Mouse (Mus musculus): ENCODE results near the gene Anp32e. TPM values are rescaled to one million over a fixed set of nuclear protein-coding genes. Genes with fewer than 3 reads are reported as not detected.
"Not testable (repeated sequence)": the region's sequence is repeated elsewhere in the genome, so short reads cannot be mapped to it uniquely, and the experiment has no call there.

Gene Anp32e
- total and polyA plus RNA-seq, 3 experiments = 94.7 to 405 (median 180) TPM

GRCm38 (mm10) chr3:95955318-95955717, 26.3 kb downstream of the Anp32e start:
- Histone ChIP-seq H3K27me3 (ENCODE audit: insufficient read depth, low read length) (no peaks in the 10 kb centered on the region), H3K4me1 (ENCODE audit: insufficient read depth, low read depth, low read length) (peaks cover 54% of the 10 kb centered on the region), H3K9me3 (replicated peaks) (peaks cover 8% of the 10 kb centered on the region), H3K36me3 (replicated peaks) (peaks cover 7% of the 10 kb centered on the region), H3K4me3 (ENCODE audit: low read depth, low read length) (no peak overlapping the region; the same call in 1 of the 2 replicates)
- DNase-seq (ENCODE audit: low spot score) = no peak
- ATAC-seq (ENCODE audit: extremely low read depth, insufficient number of reproducible peaks, low FRiP score, poor library complexity, severe bottlenecking) = no peak
- TF ChIP-seq CTCF (IDR thresholded peaks at IDR 0.05; ENCODE audit: low read depth, low read length) = no peak
- no peak for TF ChIP-seq GATA2 (IDR thresholded peaks at IDR 0.05; ENCODE audit: borderline replicate concordance, low read depth, low read length)
- no peak for TF ChIP-seq GATA1 (IDR thresholded peaks at IDR 0.05; ENCODE audit: borderline replicate concordance, low read length)

GRCm38 (mm10) chr3:95957359-95958148, 28.5 kb downstream of the Anp32e start:
- Histone ChIP-seq H3K27me3 (ENCODE audit: insufficient read depth, low read length) (peaks cover 11% of the 10 kb centered on the region), H3K9me3 (replicated peaks) (peaks cover 8% of the 10 kb centered on the region), H3K4me1 (ENCODE audit: insufficient read depth, low read depth, low read length) (peaks cover 48% of the 10 kb centered on the region), H3K4me3 (ENCODE audit: low read depth, low read length) (no peak overlapping the region; the same call in 1 of the 2 replicates), H3K36me3 (replicated peaks) (no peaks in the 10 kb centered on the region)
- TF ChIP-seq GATA2 (IDR thresholded peaks at IDR 0.05; ENCODE audit: borderline replicate concordance, low read depth, low read length) (no peak), GATA1 (IDR thresholded peaks at IDR 0.05; ENCODE audit: borderline replicate concordance, low read length) (no peak), POLR2AphosphoS5 (IDR thresholded peaks at IDR 0.05; ENCODE audit: insufficient replicate concordance, low read depth, low read length) (no peak), TAL1 (conservative IDR thresholded peaks at IDR 0.05; ENCODE audit: low read depth, low read length) (no peak), CTCF (IDR thresholded peaks at IDR 0.05; ENCODE audit: low read depth, low read length) (no peak)
- ATAC-seq (ENCODE audit: extremely low read depth, insufficient number of reproducible peaks, low FRiP score, poor library complexity, severe bottlenecking) (no peak), DNase-seq (ENCODE audit: low spot score) (no peak)

- DNase-seq (ENCODE audit: low spot score) (no peak), ATAC-seq (ENCODE audit: extremely low read depth, insufficient number of reproducible peaks, low FRiP score, poor library complexity, severe bottlenecking) (no peak)
- Histone ChIP-seq H3K4me3 (ENCODE audit: low read depth, low read length) (no peak overlapping the region), H3K27me3 (ENCODE audit: insufficient read depth, low read length) (peaks cover 13% of the 10 kb centered on the region), H3K4me1 (ENCODE audit: insufficient read depth, low read depth, low read length) (peaks cover 42% of the 10 kb centered on the region), H3K36me3 (replicated peaks) (no peaks in the 10 kb centered on the region), H3K9me3 (replicated peaks) (peaks cover 8% of the 10 kb centered on the region)
- no peak for TF ChIP-seq POLR2AphosphoS5 (IDR thresholded peaks at IDR 0.05; ENCODE audit: insufficient replicate concordance, low read depth, low read length)
- TF ChIP-seq CTCF (IDR thresholded peaks at IDR 0.05; ENCODE audit: low read depth, low read length) = peak; percentile 31; the same call in 1 of the 2 replicates
- TF ChIP-seq TAL1 (conservative IDR thresholded peaks at IDR 0.05; ENCODE audit: low read depth, low read length) = no peak
- no peak for TF ChIP-seq GATA1 (IDR thresholded peaks at IDR 0.05; ENCODE audit: borderline replicate concordance, low read length)
Observed at GRCm38 (mm10) chr3:95959082-95959481, 30.0 kb downstream of the Anp32e start.

- Histone ChIP-seq H3K4me1 (ENCODE audit: insufficient read depth, low read depth, low read length) (peaks cover 44% of the 10 kb centered on the region), H3K36me3 (replicated peaks) (no peaks in the 10 kb centered on the region), H3K27me3 (ENCODE audit: insufficient read depth, low read length) (peaks cover 18% of the 10 kb centered on the region), H3K4me3 (ENCODE audit: low read depth, low read length) (no peak overlapping the region), H3K9me3 (replicated peaks) (peaks cover 4% of the 10 kb centered on the region)
- TF ChIP-seq GATA2 (IDR thresholded peaks at IDR 0.05; ENCODE audit: borderline replicate concordance, low read depth, low read length) = no peak
- no peak for TF ChIP-seq TAL1 (conservative IDR thresholded peaks at IDR 0.05; ENCODE audit: low read depth, low read length)
- no peak for TF ChIP-seq GATA1 (IDR thresholded peaks at IDR 0.05; ENCODE audit: borderline replicate concordance, low read length)
- TF ChIP-seq CTCF (IDR thresholded peaks at IDR 0.05; ENCODE audit: low read depth, low read length) = no peak
- no peak for TF ChIP-seq POLR2AphosphoS5 (IDR thresholded peaks at IDR 0.05; ENCODE audit: insufficient replicate concordance, low read depth, low read length)
- ATAC-seq (ENCODE audit: extremely low read depth, insufficient number of reproducible peaks, low FRiP score, poor library complexity, severe bottlenecking) (no peak), DNase-seq (ENCODE audit: low spot score) (no peak)
Observed at GRCm38 (mm10) chr3:95959807-95960206, 30.8 kb downstream of the Anp32e start.

GRCm38 (mm10) chr3:95962182-95962581, 33.1 kb downstream of the Anp32e start:
- DNase-seq (ENCODE audit: low spot score); H3K36me3 ChIP-seq (replicated peaks); H3K4me3 ChIP-seq (ENCODE audit: low read depth, low read length); H3K9me3 ChIP-seq (replicated peaks); ATAC-seq (ENCODE audit: extremely low read depth, insufficient number of reproducible peaks, low FRiP score, poor library complexity, severe bottlenecking): not testable (repeated sequence)
- H3K4me1 ChIP-seq (ENCODE audit: insufficient read depth, low read depth, low read length) = peaks cover 31% of the 10 kb centered on the region
- H3K27me3 ChIP-seq (ENCODE audit: insufficient read depth, low read length) = peaks cover 30% of the 10 kb centered on the region

- H3K27me3 ChIP-seq (ENCODE audit: insufficient read depth, low read length) = peaks cover 30% of the 10 kb centered on the region
- ATAC-seq (ENCODE audit: extremely low read depth, insufficient number of reproducible peaks, low FRiP score, poor library complexity, severe bottlenecking) (no peak), DNase-seq (ENCODE audit: low spot score) (no peak)
- TF ChIP-seq POLR2AphosphoS5 (IDR thresholded peaks at IDR 0.05; ENCODE audit: insufficient replicate concordance, low read depth, low read length) = no peak
- TF ChIP-seq GATA2 (IDR thresholded peaks at IDR 0.05; ENCODE audit: borderline replicate concordance, low read depth, low read length) = no peak
- no peak for TF ChIP-seq GATA1 (IDR thresholded peaks at IDR 0.05; ENCODE audit: borderline replicate concordance, low read length)
- H3K9me3 ChIP-seq (replicated peaks) = peaks cover 4% of the 10 kb centered on the region
- peaks cover 21% of the 10 kb centered on the region for H3K4me1 ChIP-seq (ENCODE audit: insufficient read depth, low read depth, low read length)
- no peaks in the 10 kb centered on the region for H3K36me3 ChIP-seq (replicated peaks)
- H3K4me3 ChIP-seq (ENCODE audit: low read depth, low read length) = no peak overlapping the region
Observed at GRCm38 (mm10) chr3:95963230-95963629, 34.2 kb downstream of the Anp32e start.
